Mouse (Mus musculus) forebrain, embryonic 14.5 days (tissue): Measurements from ENCODE around the gene Ston2. TPM values are rescaled to one million over a fixed set of nuclear protein-coding genes. Genes with fewer than 3 reads are reported as not detected.
"Not testable (repeated sequence)": the region's sequence is repeated elsewhere in the genome, so short reads cannot be mapped to it uniquely, and the experiment has no call there.

ENCODE experiments used
- ATAC-seq: fragments of 200-750 bp; cut with Nextera tagmentation; 2 replicates; pipeline ENCODE4 v1.8.0; 2017; ENCODE audit warnings: mild to moderate bottlenecking, moderate library complexity
- DNase-seq: peaks from one replicate; pipeline ENCODE4 v3.0.0-alpha.2; 2015; ENCODE audit warnings: low spot score
- H3K27ac ChIP-seq: fragments of 300-500 bp; sonication (generic); 2 replicates; pipeline ENCODE4 v1.5.1; 2014; ENCODE audit warnings: low read depth, mild to moderate bottlenecking, control low read depth, low read length, moderate library complexity
- H3K27me3 ChIP-seq: fragments of 300-500 bp; sonication (generic); replicated peaks from 2 replicates; pipeline ENCODE4 v1.6.1; 2014; ENCODE audit warnings: low read length, control low read depth, mixed read lengths; ENCODE audit not compliant: control insufficient read depth, insufficient read depth
- H3K36me3 ChIP-seq: fragments of 300-500 bp; sonication (generic); 2 replicates; pipeline ENCODE4 v1.6.1; 2014; ENCODE audit warnings: low read length, control low read depth; ENCODE audit not compliant: control insufficient read depth, insufficient read depth
- H3K4me1 ChIP-seq: fragments of 300-500 bp; sonication (generic); 2 replicates; pipeline ENCODE4 v1.6.1; 2014; ENCODE audit warnings: antibody characterized with exemption, low read length, control low read depth; ENCODE audit not compliant: control insufficient read depth, insufficient read depth
- H3K4me2 ChIP-seq: fragments of 300-500 bp; sonication (generic); 2 replicates; pipeline ENCODE4 v1.6.1; 2014; ENCODE audit warnings: mild to moderate bottlenecking, control low read depth, low read length
- H3K4me3 ChIP-seq: fragments of 300-500 bp; sonication (generic); 2 replicates; pipeline ENCODE4 v1.5.1; 2014; ENCODE audit warnings: low read depth, low read length, control low read depth
- H3K9ac ChIP-seq: fragments of 300-500 bp; sonication (generic); 2 replicates; pipeline ENCODE4 v1.6.1; 2014; ENCODE audit warnings: mild to moderate bottlenecking, low read length, control low read depth, moderate library complexity
- H3K9me3 ChIP-seq: fragments of 300-500 bp; sonication (generic); replicated peaks from 2 replicates; pipeline ENCODE4 v1.6.1; 2016; ENCODE audit warnings: low read length, control low read depth, mixed read lengths; ENCODE audit not compliant: control insufficient read depth
- WGBS: fragments of 180-500 bp; shearing (Covaris S2); extraction: QIAGEN DNeasy Blood & Tissue Kit; methylation state at CpG from one replicate; pipeline ENCODE4 v1.1.7; 2014; 5-methylcytosine and 5-hydroxymethylcytosine counted together
- polyA plus RNA-seq: library from polyadenylated mRNA; unstranded; fragments of >200 nt; fragmentation: Nextera tagmentation; extraction: Ambion mirVana; gene quantifications from 2 replicates; pipeline ENCODE4 v1.2.1, GENCODE M21; 2014

Gene Ston2
- polyA plus RNA-seq, 1 experiment from 2014 or later: 5.6 TPM

GRCm38 (mm10) chr12:91749543-91750184, 38.5 kb downstream of the Ston2 start:
- no peak overlapping the region for H3K9ac ChIP-seq
- H3K4me3 ChIP-seq: no peak overlapping the region
- DNase-seq (peak; percentile 52), ATAC-seq (peak; percentile 56; the same call in 1 of the 2 replicates)
- H3K4me2 ChIP-seq: no peak overlapping the region
- no peaks in the 10 kb centered on the region for H3K36me3 ChIP-seq
- H3K9me3 ChIP-seq: 0 out of 2 replicates have a peak, but pooled peaks cover 2% of the 10 kb centered on the region
- WGBS: 74% methylated on average over 11 of the region's 11 CpGs
- H3K27me3 ChIP-seq: no peaks in the 10 kb centered on the region
- peaks cover 13% of the 10 kb centered on the region; the same call in 1 of the 2 replicates for H3K4me1 ChIP-seq
- no peak overlapping the region for H3K27ac ChIP-seq

DNA sequence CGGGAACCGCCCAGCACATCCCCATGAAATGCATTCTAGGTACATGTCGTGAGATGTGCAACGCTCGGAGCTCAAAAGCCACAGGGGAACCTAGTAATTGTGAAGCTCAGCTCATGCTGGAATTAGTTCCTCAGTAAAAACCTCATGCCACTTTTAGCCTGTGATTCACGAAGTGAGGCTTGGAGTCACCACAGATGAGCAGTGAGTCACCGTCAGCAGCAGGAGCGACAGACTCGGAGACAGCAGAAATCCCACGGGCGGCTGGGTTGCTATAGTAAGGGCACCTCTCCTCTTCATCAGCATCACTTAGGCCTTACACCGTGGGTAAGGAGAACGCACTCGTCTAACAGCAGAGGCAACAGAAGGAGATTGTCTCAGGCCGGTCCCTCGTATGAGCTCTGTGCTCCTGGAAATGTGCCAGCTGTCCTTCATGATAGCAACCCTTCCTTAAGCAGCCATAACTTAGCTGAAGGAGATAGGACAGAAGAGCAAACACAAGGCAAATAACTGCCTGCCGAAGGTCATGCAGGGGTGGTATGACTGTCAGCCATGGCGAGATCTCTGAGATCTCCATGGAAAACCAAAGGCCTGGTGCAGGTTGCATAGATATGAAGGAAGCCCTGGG, 39.8 kb downstream of the Ston2 start:
- DNase-seq (peak; percentile 40), ATAC-seq (peak; percentile 13; the same call in 1 of the 2 replicates)
- Histone ChIP-seq H3K27me3 (no peaks in the 10 kb centered on the region), H3K4me2 (no peak overlapping the region), H3K36me3 (no peaks in the 10 kb centered on the region), H3K9ac (no peak overlapping the region), H3K4me1 (peaks cover 15% of the 10 kb centered on the region; the same call in 1 of the 2 replicates), H3K27ac (no peak overlapping the region; the same call in 1 of the 2 replicates), H3K4me3 (no peak overlapping the region), H3K9me3 (0 out of 2 replicates have a peak, but pooled peaks cover 2% of the 10 kb centered on the region)
- WGBS: 75% methylated on average over 18 of the region's 18 CpGs

DNA sequence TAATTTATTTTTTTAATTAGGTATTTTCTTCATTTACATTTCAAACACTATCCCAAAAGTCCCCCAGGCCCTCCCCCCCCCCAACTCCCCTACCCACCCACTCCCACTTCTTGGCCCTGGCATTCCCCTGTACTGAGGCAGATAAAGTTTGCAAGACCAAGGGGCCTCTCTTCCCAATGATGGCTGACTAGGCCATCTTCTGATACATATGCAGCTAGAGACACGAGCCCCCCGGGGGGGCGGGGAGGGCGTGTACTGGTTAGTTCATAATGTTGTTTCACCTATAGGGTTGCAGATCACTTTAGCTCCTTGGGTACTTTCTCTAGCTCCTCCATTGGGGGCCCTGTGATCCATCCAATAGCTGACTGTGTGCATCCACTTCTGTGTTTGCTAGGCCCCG, 41.3 kb downstream of the Ston2 start:
- not testable (repeated sequence) for ATAC-seq, H3K4me3 ChIP-seq, H3K27me3 ChIP-seq, H3K36me3 ChIP-seq, H3K4me2 ChIP-seq, DNase-seq, H3K9ac ChIP-seq, H3K9me3 ChIP-seq, H3K27ac ChIP-seq
- peaks cover 15% of the 10 kb centered on the region; the same call in 1 of the 2 replicates for H3K4me1 ChIP-seq
- WGBS: 95% methylated on average over 5 of the region's 5 CpGs

GRCm38 (mm10) chr12:91745758-91746290, 42.4 kb downstream of the Ston2 start:
- Histone ChIP-seq H3K4me3 (no peak overlapping the region), H3K9me3 (0 out of 2 replicates have a peak, but pooled peaks cover under 1% of the 10 kb centered on the region), H3K4me1 (peaks cover 15% of the 10 kb centered on the region; the same call in 1 of the 2 replicates), H3K4me2 (no peak overlapping the region), H3K9ac (no peak overlapping the region; the same call in 1 of the 2 replicates), H3K36me3 (0 out of 2 replicates have a peak, but pooled peaks cover 6% of the 10 kb centered on the region), H3K27me3 (no peaks in the 10 kb centered on the region), H3K27ac (no peak overlapping the region)
- 38% methylated on average over 11 of the region's 11 CpGs for WGBS
- ATAC-seq: no peak
- DNase-seq: peak; percentile 49

GRCm38 (mm10) chr12:91744091-91744490, 44.1 kb downstream of the Ston2 start:
- H3K4me3 ChIP-seq: no peak overlapping the region
- peak; percentile 43; the same call in 1 of the 2 replicates for ATAC-seq
- H3K9me3 ChIP-seq: no peaks in the 10 kb centered on the region

GRCm38 (mm10) chr12:91742916-91743315, 45.3 kb downstream of the Ston2 start:
- H3K9ac ChIP-seq: no peak overlapping the region

More at GRCm38 (mm10) chr12:91744091-91744490, 44.1 kb downstream of the Ston2 start:
- Histone ChIP-seq H3K36me3 (0 out of 2 replicates have a peak, but pooled peaks cover 6% of the 10 kb centered on the region), H3K4me2 (no peak overlapping the region), H3K9ac (no peak overlapping the region), H3K27ac (no peak overlapping the region), H3K4me1 (peaks cover 15% of the 10 kb centered on the region; the same call in 1 of the 2 replicates), H3K27me3 (no peaks in the 10 kb centered on the region)
- peak; percentile 67 for DNase-seq
- WGBS: 26% methylated on average over 6 of the region's 6 CpGs

GRCm38 (mm10) chr12:91738381-91738780, 49.8 kb downstream of the Ston2 start:
- H3K36me3 ChIP-seq: peaks cover 16% of the 10 kb centered on the region; the same call in 1 of the 2 replicates

More at GRCm38 (mm10) chr12:91742916-91743315, 45.3 kb downstream of the Ston2 start:
- WGBS: 94% methylated on average over 7 of the region's 7 CpGs
- Histone ChIP-seq H3K4me3 (no peak overlapping the region), H3K4me2 (no peak overlapping the region), H3K9me3 (no peaks in the 10 kb centered on the region), H3K27ac (no peak overlapping the region), H3K27me3 (no peaks in the 10 kb centered on the region), H3K36me3 (0 out of 2 replicates have a peak, but pooled peaks cover 6% of the 10 kb centered on the region), H3K4me1 (peaks cover 10% of the 10 kb centered on the region; the same call in 1 of the 2 replicates)
- ATAC-seq (no peak), DNase-seq (no peak)

DNA sequence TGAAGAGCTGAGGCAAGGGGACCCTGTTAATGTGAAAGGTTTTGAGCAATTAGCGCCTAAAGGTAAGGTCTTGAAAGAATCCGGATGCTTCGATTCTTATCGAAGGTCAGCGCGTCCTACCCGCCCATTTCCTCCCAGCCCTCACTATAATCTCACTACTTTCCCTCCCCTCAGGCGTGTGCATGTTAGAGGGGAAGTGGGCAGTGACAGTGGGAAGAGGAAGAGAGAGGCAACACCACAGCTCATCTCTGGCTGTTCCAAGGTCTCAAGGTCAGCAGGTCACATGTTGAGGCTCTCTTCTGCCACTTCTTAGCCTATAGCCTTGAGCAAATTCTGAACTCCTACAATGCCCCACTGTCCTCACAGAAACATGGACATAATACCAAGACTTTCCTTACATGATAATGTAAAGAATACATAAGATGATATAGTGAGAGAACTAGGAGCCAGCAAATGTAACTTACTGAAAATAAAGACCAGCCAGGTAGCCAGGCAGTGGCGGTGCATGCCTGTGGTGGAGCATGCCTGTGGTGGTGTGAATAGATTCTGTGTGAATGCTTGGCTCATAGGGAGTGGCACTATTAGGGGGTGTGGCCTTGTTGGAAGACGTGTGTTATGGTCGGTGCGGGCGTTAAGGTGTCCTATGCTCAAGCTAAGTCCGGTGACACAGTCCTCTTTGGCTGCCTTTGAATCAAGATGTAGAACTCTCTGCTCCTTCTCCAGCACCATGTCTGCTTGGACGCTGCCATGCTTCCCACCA, 51.8 kb downstream of the Ston2 start:
- H3K9me3 ChIP-seq: no peaks in the 10 kb centered on the region; the same call in 1 of the 2 replicates
- no peak for DNase-seq
- 96% methylated on average over 15 of the region's 15 CpGs for WGBS
- H3K27ac ChIP-seq: no peak overlapping the region
- no peaks in the 10 kb centered on the region for H3K27me3 ChIP-seq
- H3K36me3 ChIP-seq: peaks cover 10% of the 10 kb centered on the region; the same call in 1 of the 2 replicates
- no peak overlapping the region for H3K9ac ChIP-seq
- no peaks in the 10 kb centered on the region for H3K4me1 ChIP-seq
- H3K4me2 ChIP-seq: no peak overlapping the region
- no peak for ATAC-seq
- H3K4me3 ChIP-seq: no peak overlapping the region

More at GRCm38 (mm10) chr12:91738381-91738780, 49.8 kb downstream of the Ston2 start:
- H3K9ac ChIP-seq: no peak overlapping the region
- no peaks in the 10 kb centered on the region for H3K4me1 ChIP-seq
- ATAC-seq: no peak
- no peak overlapping the region for H3K4me2 ChIP-seq
- WGBS: 92% methylated on average over 4 of the region's 4 CpGs
- no peaks in the 10 kb centered on the region for H3K27me3 ChIP-seq
- H3K27ac ChIP-seq: no peak overlapping the region
- H3K9me3 ChIP-seq: no peaks in the 10 kb centered on the region
- H3K4me3 ChIP-seq: no peak overlapping the region
- DNase-seq: no peak
